Mouse (Mus musculus) v-Abl transformed pro-B cells (cell line): Measurements from ENCODE around the gene Fmod.

ENCODE experiments used
- in situ Hi-C, 2 experiments: fragments of 400-800 bp; cut with MboI; formaldehyde crosslinking; loops; one replicate each; pipeline ENCODE4 v1.15.1; 2025; ENCODE audit not compliant: unreplicated experiment in 2 of 2

The Fmod gene

DNA sequence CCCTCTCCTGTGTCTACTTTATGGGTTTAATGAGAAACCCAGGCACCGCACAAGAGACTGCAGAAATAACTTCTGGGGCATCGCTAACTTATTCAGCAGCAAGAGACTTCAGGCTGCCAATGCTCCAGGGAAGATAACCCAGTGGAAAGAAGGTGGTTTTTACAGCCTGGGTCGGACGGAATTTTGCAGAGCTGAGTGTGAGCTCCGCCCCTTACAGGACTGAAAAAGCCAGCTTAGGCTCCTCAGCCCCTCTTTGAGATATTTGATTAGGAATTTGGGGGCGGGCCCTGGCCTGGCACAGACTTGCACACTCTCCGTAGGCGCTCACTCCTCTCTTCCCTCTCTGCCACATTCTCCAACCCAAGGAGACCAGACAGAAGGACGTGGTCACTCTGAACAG lies at the start of gene Fmod:
Gene Fmod (plus strand): TSS at position 83 of the 400 bp plus-strand sequence.
- in situ Hi-C loops, result loop anchor here in 1 of 2 experiments (25.0 kb wide), 1 partner anchor 275 kb away; no protein-coding TSS in a partner anchor

DNA sequence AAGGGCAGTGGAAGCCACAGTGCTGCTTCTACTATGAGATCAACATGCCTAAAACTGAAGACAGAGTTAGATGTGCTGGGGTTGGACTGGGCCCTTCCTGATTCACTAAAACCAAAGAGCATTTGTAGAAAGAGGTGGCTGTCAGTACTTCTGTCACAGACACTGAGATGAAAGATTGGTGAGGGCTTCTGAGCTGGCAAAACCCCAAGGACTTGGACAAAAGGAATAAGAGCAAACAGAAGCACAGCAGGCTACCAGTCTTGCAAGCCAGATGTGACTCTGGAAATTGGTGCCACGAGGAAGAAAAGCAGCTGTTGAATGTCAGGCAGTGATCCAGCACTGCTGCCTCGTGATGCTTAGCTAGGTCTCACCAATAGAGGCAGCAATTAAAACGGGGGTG lies 48.2 kb upstream of the Fmod start:
- in situ Hi-C loops, result no loop called here

DNA sequence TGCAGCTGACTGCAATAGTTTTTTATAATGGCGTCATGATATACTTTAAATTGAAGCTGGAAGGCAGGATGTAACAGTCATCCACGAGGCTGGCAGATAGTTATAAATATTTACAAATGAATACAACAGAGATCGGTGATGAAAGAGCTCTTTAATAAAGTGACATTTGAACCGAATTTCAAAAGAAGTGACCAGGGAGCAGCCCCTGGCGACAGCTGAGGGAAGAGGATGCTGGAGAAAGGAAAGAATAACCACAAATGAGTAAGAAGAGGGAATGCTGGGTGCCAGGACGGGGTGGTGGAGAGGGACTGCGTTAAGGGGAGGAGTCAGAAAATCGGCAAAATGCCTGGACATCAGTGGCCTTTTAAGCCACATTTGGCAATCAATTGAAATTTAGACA lies 45.8 kb upstream of the Fmod start:
- in situ Hi-C loops, result no loop called here

DNA sequence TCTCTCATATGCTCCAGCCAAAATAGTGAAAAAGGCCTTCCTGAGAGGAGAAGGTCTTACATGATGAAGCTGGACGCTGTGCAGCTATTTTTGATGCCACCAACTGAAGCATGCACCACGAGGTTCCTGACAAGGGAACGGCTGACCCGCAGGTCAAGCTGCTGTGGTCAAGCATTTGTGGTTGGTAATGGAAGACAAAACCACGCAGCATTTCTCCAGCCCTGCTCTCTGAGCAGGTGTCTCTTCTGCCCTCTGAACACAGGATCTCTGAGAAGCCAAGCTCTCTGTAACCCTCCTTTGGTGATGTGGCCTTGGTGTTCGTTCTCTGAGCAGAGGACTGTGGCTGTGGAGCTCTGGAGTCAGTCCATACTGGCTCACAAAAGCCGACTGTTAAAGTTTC lies 31.6 kb upstream of the Fmod start:
- in situ Hi-C loops, result no loop called here

DNA sequence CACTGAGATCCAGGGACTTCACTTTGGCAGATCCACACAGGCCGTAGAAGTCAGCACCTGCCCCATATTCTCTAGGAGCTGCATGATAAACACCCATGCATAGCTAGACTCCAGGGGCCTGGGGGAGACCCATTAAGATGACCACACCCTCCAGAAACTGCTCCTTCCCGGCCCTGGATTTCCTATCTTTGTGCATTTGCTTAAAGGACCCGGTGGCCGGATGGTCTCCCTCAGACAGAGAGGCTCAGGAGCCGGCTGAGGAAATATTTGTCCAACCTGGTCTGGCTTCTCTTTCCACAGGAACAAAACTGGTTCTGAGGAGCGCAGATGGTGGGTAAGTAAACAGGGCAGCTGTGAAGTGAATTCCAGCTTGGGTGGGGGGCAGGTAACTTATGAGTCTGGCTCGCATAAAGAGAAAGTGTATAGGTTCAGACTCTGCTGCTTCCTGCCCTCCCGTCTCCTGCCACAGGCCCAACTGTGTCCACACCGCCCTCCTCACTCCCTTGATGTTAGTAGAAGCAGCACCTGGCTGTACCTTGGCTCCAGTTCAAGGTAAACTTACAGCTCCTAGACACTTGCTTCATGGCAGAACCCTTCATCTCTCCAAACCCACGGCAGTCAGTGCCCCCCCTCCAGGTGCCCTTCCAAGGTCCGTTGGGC lies 30.8 kb upstream of the Fmod start:
- in situ Hi-C loops, result no loop called here

DNA sequence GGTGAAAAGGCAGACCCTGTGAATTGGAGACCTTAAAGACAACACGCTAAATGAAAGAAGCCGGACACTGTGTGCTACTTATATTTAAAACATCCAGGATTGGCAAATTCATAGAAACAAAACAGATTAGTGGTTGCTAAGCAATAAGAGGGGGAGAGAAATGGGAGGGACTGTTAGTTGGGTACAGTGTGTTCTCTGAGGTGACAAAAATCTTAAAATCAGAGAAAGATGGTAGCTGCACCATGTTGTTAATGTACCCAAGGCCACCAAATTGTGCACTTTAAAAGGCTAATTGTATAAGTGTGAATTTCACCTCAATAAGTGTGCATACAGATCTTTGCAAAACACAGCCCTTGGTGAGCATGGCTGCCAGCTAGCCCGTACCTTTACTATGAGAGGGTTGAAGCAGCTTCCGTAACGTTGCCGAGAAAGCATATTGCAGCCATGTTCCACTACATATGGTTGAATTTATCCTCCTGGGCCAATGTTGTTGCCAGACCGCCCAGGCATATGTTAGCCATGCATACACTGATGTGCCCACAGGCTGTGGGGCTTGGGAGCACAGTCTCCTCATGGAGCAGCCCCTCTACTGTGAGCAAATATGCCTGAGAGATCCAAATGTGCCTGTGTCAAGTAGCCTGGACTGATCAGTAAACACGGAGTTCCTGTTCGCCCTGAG lies 12.6 kb upstream of the Fmod start:
- in situ Hi-C loops, result no loop called here

DNA sequence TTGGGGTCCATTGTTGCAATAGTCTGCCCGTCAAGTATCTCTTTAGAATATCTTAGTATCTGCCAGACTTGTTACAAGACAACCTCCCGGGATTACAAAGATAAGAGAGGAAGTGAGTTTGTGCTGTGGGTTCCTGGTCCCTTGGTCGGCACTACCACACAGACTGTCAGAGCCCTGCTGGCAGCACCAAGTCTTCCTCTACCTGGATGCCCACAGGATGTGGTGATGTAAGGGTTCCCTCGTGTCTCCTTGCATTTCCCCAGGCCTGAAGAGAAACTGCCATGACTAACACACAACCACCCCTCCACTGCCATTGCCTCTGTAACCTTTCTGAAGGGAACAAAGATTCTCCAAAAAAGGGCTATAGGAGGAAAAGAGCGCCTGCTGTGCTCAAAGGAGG lies 11.1 kb upstream of the Fmod start:
- in situ Hi-C loops, result loop anchor here in 1 of 2 experiments (25.0 kb wide), 1 partner anchor 286 kb away; no protein-coding TSS in a partner anchor

DNA sequence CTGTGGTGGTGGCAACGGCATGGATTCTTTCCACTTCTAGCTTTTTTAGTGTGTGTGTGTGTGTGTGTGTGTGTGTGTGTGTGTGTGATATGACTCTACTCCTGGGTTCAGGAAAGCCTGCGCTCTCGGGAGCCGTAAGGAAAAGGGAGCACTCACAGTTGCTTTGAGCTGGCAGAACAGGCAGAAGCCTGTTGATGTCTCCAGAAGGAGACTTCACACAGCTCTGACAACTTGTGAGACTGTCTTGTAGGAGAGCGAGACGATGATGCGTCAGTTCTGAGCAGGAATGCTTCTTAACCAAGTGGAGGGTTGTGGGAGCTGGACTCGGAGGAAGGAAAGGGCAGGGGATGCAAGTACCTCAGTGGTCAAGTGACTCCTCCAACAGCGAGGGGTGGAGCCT lies 10.3 kb upstream of the Fmod start:
- in situ Hi-C loops, result loop anchor here in 1 of 2 experiments (25.0 kb wide), 1 partner anchor 286 kb away; no protein-coding TSS in a partner anchor

DNA sequence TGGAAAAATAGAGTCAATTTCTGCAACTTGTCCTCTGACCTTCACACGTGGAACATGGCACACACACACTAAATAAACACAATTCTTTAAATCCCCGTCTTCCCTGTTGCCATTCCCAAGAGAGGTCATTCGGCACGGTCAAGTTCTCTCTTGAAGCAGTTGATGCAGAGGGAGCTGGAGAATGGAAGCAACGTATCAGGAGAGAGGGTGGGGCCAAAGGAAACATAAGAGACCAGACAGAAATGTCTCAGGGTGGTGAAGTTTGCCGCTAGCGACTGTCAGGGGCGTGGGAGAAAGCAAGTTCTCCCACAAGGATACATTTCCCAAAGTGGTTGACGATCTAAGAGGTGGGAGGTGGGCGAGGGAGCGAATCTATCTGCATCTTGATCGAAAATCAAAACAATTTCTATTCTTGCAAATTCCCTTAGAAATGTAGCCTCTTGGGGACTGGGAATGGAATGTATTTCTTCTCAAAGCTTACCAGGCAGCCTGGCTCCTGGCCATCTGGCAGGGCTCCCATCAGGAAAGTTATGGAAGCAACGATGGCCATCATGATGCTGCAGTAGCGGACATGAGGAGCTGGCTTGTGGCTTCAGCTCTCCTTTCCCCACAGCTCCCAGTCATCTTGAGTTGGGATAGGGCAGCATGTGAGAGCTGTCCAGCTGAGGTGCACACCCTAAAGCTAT lies 8.8 kb upstream of the Fmod start:
- in situ Hi-C loops, result loop anchor here in 1 of 2 experiments (25.0 kb wide), 1 partner anchor 284 kb away; no protein-coding TSS in a partner anchor

DNA sequence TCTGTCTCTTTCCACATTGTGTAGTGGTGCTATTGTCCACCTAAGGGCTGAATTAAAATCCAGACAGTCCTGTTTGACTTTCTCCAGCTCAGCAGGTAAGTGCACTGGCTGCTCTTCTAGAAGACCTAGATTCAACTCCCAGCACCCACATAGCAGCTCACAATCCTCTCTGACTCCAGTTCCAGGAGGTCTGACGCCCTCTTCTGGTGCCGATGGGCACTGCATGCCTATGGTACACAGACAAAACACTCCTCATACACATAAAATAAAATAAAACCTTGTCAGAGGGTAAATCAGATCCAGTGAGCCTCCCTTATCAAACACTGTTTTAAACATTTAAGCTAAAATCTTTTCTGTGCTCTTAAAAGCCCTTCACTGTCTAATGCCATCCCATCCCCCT lies 562 bp upstream of the Fmod start:
- in situ Hi-C loops, result loop anchor here in 1 of 2 experiments (25.0 kb wide), 1 partner anchor 276 kb away; no protein-coding TSS in a partner anchor

DNA sequence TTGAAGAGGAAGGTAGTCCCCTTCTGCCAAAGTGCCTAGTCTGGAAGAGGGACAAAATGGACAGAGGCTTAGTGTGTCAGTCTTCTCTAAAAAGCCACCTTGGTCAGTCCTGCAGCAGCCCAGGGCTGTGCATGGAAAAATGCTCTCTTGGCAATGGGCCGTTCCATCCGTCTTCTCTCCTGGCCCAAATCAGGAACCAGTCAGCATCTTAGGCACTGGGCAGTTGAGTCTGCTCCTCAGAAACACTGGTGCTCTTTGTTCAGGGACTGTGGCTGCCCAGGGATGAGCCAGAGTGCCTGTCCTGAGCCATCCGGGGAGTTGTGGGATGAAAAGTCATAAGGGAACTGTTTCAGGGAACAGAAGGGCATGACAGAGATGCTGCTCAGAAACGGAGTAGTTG lies 1.3 kb downstream of the Fmod start:
- in situ Hi-C loops, result loop anchor here in 1 of 2 experiments (25.0 kb wide), 1 partner anchor 274 kb away; no protein-coding TSS in a partner anchor

DNA sequence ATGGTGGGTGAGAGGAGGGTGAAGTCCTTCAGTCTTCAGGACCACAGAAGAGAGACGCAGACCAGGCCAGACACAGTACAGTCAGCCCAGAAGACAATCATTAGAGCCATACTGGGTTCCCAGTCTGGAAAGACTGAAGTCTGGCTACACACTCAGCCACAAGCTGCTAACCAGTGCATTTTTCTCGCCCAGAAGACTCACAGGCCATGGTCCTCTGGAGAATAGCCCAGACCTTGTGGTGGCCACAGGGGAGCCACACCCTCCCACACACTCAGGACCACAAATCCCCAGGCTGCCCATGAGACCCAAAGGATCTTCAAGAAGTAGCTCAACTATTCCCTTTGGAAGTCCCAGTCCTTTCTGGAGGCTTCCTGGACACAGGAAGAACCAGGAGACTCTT lies 2.3 kb downstream of the Fmod start:
- in situ Hi-C loops, result loop anchor here in 1 of 2 experiments (25.0 kb wide), 1 partner anchor 273 kb away; no protein-coding TSS in a partner anchor

DNA sequence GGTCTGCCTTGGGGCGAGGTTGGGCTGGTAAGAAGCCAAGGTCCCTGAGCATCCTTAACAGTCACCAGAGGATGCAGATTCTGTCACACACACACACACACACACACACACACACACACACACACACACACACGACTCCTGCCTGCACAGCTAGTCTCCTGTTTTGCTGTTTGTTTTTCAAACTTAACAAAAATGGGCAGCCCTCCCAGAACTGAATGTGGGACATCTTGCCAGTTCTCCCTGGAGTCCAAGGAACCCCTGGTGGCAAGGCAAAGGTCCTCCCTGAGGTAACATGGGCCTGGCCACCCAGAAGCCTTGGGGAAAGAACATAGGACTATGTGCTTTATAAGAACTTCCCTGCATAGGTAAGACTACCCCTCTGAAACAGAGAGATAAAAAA lies 4.8 kb downstream of the Fmod start:
- in situ Hi-C loops, result loop anchor here (5.0 to 25.0 kb wide), 5 partner anchors 270 to 660 kb away; no protein-coding TSS in a partner anchor

DNA sequence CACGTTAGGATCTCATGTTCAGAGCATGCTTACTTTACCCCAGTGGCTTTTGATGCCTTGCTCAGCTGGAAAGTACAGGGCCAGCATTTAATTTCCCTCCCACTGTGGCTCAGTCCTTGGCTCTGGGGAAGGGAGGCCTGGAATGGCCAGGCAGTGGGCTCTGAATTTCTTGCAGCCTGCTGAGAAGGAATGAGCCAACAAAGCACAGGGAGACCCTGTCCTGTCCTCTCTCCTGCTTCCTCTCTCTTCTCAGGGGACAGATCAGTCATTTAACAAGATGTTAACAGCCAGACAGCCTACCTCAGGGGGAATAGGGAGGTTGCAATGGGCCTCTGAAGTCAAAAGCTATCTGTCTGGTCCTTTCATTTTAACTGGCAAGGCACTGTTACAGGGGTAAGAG lies 5.3 kb downstream of the Fmod start:
- in situ Hi-C loops, result loop anchor here (5.0 to 25.0 kb wide), 5 partner anchors 270 to 660 kb away; no protein-coding TSS in a partner anchor

DNA sequence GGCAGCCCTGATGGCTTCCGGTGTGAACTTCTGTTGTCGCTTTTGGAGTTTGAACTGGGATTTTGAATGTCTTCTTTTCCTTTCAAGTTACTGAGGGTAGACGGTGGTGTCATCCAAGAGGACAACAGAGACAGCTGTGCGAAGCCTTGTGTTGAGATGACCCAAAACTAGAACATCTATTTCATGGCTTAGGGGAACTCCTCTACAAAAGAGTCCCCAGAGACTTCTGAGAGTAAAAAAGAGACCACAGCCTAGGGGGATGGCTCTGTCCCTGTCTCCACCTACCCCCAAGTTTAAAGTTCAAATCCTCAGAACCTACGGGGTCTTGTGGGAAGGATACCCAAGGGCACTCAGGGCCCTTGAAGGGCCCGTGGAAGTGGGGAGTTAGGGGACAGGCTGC lies 7.8 kb downstream of the Fmod start:
- in situ Hi-C loops, result loop anchor here (5.0 to 25.0 kb wide), 6 partner anchors 133 to 663 kb away; no protein-coding TSS in a partner anchor

DNA sequence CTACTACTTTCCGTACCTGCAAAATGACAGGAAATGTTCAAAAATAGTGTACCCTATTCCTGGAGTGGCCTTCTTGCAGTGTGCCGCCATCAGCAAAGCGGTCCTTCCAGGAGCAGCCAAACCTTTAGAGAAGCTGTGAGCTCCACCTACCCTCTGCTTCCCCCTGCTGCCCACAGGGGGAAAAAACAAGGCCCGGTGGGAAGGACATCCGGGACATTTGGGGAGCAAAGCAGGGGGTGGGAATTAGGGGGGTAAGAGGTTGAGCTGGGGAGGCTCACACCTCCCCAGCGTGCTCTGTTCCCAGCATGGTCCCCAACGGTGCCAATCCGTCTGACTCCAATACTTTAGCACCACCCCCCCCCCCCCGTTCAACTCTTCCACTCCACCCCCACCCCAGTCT lies 8.9 kb downstream of the Fmod start:
- in situ Hi-C loops, result loop anchor here (5.0 to 25.0 kb wide), 5 partner anchors 134 to 661 kb away; no protein-coding TSS in a partner anchor

DNA sequence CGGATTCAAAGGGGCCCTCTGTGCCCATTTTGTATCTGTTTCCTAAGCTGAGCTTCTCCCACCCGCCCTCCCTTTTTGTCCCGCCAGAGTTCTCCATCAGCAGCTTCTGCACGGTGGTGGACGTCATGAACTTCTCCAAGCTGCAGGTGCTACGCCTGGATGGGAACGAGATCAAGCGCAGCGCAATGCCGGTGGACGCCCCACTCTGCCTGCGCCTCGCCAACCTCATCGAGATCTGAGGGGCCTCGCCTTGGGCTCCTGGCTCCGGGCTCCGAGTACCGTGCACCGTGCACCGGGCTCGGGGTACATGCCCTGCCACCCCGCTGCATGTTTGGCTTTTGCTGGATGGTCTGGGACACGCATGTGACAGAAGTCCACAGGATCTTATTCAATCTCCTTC lies 9.3 kb downstream of the Fmod start:
- in situ Hi-C loops, result loop anchor here (5.0 to 25.0 kb wide), 5 partner anchors 134 to 662 kb away; no protein-coding TSS in a partner anchor

DNA sequence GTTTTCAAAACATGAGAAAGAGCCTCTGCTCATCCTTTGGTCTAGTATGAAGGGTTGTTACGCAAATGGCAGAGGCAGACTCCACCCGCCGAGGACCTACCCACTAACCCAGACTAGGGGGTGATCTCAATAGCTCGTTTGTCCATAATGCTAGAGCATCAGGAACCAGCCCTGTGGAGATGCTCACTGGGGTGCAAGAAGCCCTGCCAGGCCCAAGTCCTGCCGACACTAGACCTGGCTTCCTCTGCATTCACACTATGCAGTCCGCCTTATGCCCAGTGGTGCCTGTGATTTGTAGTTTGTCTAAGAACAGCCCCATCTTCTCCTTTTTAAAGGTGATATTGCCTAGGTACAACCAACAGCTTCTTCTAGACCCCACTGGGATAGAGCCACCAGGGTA lies 10.4 kb downstream of the Fmod start:
- in situ Hi-C loops, result loop anchor here (5.0 to 25.0 kb wide), 5 partner anchors 135 to 663 kb away; no protein-coding TSS in a partner anchor

DNA sequence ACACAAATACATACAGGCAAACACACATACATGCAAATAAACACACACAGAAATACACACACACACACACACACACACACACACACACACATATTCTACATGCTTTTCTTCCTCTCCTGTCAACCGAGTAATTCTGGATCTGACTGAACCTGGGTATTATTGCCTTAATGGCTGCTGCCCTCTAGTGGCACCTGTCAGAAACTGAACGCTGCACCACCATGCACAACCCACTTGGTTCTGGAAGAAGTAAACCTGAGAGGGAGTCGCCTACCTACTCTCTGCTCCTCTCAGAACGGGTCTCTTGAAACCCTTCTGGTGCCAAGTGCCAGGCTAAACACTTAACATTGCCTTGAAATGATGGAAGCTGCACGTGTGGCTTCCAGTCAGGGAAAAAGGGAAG lies 11.7 kb downstream of the Fmod start:
- in situ Hi-C loops, result loop anchor here (5.0 to 25.0 kb wide), 5 partner anchors 136 to 664 kb away; no protein-coding TSS in a partner anchor

DNA sequence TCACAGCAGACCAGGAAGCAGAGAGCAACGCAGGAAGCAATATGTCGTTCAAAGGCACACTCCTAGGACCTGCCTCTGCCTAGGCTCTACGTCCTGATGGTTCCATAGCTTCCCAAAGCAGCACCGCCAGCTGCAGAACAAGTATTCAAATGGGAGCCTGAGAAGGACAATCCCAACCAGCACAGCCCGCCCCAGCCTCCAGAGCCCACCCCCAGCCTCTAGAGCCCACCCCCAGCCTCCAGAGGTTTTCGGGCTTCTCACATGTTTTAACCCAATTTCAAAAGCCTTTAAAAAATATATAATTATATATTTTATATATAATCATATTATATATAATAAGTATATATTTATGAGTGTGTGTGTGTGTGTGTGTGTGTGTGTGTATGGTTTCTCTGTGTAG lies 12.5 kb downstream of the Fmod start:
- in situ Hi-C loops, result loop anchor here (5.0 to 25.0 kb wide), 5 partner anchors 137 to 665 kb away; no protein-coding TSS in a partner anchor
